Mouse (Mus musculus): ENCODE data around the gene Exoc3.

Gene Exoc3

GRCm38 (mm10) chr13:74208317-74208985 is at the start of gene Exoc3:
Exoc3 (minus strand) TSS chr13:74208732.
- peak; percentile 87 for DNase-seq (ENCODE audit: low spot score)

DNA sequence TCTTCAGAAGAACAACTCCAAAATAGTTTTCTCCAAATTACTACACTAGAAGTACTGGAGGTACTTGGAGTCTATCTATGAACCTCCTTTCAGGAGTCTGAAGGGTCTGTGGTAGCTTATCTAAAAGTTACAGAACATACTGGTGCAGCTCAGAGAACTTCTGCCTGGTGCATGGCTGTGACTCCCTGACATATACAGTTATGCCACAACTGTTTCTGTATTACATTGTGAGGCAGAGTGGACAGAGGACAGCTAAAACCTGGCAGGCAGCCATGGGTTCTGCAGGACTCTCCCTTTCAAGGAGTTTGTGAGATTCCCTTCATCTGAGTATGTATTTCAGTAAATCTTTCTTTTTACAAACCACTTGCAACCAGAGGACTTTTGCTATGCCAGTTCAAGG is 38.0 kb upstream of the Exoc3 start:
- no peak for DNase-seq (ENCODE audit: low spot score)

GRCm38 (mm10) chr13:74245899-74246231 is 37.3 kb upstream of the Exoc3 start:
- no peak for DNase-seq (ENCODE audit: low spot score)

- DNase-seq (ENCODE audit: low spot score) = peak; percentile 12
Measured at GRCm38 (mm10) chr13:74245214-74245898, 36.8 kb upstream of the Exoc3 start.

GRCm38 (mm10) chr13:74237574-74237973 is 29.0 kb upstream of the Exoc3 start:
- no peak for DNase-seq (ENCODE audit: low spot score)

DNA sequence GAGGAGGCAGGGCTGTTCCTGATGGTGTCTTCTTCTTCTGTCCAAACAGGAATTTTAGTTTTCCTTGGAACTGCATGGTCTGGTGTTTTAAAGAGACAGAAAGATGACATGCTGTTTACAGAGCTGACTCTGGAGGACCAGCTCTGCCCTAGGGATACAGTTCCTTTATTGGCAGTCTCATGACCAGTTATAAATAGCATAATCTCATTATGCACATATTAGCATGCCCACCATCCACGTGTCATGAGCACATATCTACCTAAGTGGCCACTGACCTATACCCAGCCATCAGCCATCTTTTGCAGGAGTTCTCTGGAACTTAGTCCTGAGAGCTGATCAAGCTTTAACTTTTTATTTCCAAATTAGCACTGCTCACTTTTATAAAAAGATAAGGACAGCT is 12.1 kb upstream of the Exoc3 start:
- no peak for DNase-seq (ENCODE audit: low spot score)

DNA sequence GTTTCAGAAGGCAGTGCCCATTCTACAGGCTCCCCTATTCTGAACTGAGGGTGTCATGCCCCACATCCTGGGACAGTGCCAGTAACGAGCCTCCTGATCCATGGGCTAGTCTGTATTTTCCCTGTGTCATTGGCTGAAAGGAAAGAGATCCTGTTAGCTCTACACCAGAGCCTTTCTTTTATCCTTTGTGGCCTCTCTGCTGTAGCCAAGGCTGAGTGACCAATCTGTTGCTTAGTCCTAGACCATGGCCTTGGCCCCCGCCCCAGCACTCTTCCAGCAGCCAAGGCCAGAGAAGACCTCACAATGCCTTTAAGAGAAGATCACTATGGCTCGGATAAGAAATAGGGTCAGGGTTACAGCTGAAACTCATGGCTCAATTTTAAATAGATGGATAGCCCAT is 9.9 kb upstream of the Exoc3 start:
- no peak for DNase-seq (ENCODE audit: low spot score)

DNA sequence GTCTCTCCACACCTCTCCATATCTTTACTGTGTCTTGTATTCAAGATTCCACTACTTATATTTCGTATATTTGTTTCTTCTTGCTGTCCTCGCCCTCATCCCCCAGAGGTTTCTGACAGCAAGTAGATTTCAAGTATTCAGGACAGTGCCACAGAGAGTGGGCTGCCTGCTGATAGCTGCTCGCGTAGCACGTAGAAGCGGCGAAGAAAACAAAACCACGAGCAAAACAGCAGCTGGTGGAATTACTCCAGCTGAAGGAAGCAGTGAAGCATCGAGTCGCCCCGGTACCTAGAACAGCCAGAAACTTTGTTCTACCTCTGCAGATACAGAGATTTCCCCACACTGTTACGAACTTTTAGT is 434 bp upstream of the Exoc3 start:
- DNase-seq (ENCODE audit: low spot score) = no peak

DNA sequence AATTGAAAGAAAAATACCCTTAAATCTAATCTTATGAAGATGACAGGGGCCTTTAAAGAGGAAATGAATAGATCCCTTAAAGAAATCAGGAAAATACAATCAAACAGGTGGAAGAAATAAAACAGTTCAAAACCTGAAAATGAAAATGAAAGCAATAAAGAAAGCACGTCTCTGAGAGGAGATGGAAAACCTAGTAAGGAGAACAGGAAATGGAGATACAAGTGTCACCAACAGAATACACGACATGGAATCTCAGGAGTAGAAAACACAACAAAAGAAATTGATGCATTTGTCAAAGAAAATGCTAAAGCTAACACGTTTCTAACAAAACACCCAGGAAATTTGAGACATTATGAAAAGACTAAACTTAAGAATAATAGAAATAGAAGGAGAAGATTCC is 12.1 kb downstream of the Exoc3 start:
- no peak for DNase-seq (ENCODE audit: low spot score)

GRCm38 (mm10) chr13:74192613-74193012 is 15.9 kb downstream of the Exoc3 start:
- no peak for DNase-seq (ENCODE audit: low spot score)

DNA sequence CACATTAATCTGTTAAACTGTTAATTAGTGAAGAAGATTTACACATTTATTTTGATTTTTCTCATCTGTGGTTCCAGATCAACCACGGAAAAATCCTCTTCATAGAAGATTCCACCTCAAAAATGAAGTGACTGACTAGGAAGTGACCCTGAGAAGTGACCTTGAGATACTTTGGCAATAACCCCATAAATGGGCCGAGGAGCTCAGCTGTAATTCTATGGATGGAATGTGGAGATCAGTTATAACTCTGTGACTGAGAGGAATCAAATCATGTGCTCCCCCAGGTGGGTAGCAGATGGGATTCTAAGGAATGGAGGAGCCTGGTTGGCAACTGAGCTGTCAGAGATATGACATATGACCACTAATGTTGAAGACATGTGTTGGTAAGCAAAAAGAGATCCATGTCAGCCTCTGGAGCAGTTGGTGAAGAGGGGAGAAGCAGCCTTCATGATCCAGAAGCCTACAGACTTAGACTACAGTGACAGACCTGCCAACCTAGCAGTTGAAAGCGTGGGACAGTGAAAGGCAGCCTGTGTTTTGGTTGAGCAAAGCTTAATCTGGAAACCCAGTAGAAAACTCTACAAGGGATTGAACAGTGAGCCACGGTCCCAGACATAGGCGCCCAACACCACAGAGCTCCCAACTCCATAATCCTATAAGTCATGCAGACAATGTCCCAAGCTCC is 25.4 kb downstream of the Exoc3 start:
- DNase-seq (ENCODE audit: low spot score) = no peak

GRCm38 (mm10) chr13:74172036-74172435 is 36.5 kb downstream of the Exoc3 start:
- no peak for DNase-seq (ENCODE audit: low spot score)

DNA sequence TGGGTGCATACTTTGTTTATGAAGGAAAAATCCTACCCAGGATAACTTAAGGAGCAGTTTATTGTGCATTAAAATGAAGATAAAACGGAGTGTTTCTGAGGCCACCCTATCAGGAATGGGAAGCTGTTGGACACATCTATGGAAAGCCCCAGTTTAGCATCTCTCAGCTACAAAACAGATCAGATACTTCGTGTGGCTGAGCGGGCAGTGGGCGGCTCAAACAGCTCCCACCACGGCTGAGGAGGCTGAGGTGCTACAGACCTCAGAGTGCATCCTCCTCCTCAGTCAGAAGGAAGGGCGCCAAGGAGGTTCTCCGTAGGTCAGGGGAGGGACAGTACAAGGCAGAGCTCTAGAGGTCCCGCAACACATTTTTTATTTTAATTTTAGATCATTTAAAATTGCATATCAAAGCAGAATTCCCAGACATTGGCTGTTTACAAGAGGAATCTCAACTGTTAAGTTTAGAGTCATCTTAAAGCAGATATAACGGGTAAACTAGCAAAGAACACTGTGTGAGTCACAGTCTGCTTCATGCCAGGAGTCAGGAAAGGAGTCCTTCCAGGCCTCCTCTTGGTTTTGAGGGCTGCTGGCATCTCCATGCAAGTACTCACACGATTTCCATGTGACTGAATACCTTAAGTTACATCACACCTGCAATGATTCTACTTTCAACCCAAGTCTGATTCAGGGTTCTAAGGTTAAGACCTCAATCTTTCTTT is 38.9 kb downstream of the Exoc3 start:
- DNase-seq (ENCODE audit: low spot score) = no peak

- DNase-seq (ENCODE audit: low spot score) = no peak
Measured at GRCm38 (mm10) chr13:74167492-74167891, 41.0 kb downstream of the Exoc3 start.

GRCm38 (mm10) chr13:74167057-74167413 is 41.5 kb downstream of the Exoc3 start:
- DNase-seq (ENCODE audit: low spot score) = no peak

- DNase-seq (ENCODE audit: low spot score) = peak; percentile 50
Measured at GRCm38 (mm10) chr13:74166348-74167056, 42.0 kb downstream of the Exoc3 start.

DNA sequence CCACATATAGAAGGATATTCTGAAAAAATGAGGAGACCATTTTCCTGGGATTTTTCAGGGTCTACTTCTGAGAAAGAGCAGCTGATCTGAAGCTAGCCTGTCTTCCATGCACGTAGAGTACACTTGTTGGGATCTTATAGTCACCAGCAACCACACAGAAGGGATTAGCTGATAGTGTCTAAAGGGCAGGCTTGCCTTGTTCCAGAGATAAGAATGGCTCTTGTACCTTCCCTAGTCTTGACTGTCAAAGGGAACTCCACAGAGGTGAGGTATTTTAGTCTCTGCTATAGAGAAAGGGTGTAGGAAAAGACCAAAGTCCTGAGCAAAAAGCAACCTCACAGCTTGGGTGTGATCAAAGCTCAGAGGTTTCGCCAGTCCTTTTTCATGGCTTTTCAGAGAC is 61.2 kb downstream of the Exoc3 start:
- DNase-seq (ENCODE audit: low spot score) = peak; percentile 37

GRCm38 (mm10) chr13:74145983-74146622 is 62.4 kb downstream of the Exoc3 start:
- DNase-seq (ENCODE audit: low spot score) = no peak

DNA sequence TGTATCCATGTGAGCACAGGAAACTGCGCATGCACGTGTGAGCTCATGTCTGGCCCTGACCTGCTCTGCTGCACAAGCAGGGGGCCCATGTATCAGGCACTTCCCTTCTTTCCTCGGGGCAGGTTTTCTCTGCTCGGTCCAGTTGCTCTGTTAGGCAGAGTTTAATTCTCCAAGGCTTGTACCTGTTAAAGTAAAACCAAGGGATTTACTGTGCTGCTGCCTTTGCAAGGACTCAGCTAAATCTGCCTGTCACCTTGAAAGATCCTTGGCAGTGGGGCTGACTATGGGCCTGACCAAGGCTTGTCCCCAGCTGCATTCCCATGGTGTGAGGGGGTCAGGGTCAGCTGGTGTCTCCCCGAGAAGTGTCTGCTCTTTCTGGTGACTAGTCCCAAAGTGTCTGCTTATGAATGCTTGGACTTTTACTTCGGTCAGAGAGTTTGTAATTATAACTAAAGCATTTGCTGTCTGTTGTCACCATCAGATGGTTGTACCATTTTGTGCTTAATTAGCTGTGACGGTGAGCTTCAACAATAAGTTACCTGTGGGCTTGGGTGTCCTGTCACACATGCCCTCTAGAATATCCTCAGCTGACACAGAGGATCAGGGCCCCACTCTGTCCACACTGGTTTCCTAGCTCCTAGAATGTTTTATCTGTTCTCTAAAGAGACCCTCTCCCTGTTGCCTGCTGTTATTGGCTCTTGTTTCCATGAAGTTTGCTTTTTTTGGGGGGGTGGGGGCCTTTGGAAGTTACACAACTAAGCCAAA is 64.2 kb downstream of the Exoc3 start:
- DNase-seq (ENCODE audit: low spot score) = peak; percentile 43

GRCm38 (mm10) chr13:74143282-74143681 is 65.2 kb downstream of the Exoc3 start:
- DNase-seq (ENCODE audit: low spot score) = no peak

DNA sequence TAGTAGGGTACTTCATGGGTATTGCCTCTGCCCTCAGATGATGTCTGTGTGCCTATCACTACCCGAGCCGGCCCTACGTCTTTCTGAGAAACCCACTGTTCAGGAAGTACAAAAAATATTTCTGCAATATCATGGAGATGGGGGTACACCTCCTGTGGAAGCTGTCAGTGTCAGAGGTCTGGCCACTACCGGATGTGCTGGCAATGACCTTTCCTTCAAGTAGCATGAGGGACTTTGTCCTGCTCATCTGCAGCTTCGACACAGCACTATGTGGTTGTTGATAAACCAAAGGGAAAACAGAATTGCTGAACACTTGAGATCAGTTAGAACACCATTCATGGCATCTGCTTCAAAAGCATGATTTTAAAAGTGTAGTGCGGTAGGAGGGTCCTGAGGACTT is 67.7 kb downstream of the Exoc3 start:
- DNase-seq (ENCODE audit: low spot score) = peak; percentile 51
